Mouse (Mus musculus) spleen, adult 2 months (tissue): ENCODE data around the gene Gm15293.
"Not testable (repeated sequence)": the region's sequence is repeated elsewhere in the genome, so short reads cannot be mapped to it uniquely, and the experiment has no call there.

Experiments
- CTCF ChIP-seq: fragments of 200-500 bp; IDR thresholded peaks from 2 replicates; pipeline ENCODE4 v1.5.1; 2011; ENCODE audit warnings: mild to moderate bottlenecking, inconsistent platforms; ENCODE audit not compliant: insufficient read depth, insufficient read length, insufficient replicate concordance; ENCODE audit errors: extremely low read depth
- POLR2A ChIP-seq: fragments of 200-500 bp; IDR thresholded peaks from 2 replicates; pipeline ENCODE4 v1.6.1; 2011; ENCODE audit warnings: low read depth, low read length, inconsistent platforms

GRCm38 (mm10) chr8:21161977-21162376, 39.4 kb upstream of the Gm15293 start, which contains the start of gene Defa22:
- not testable (repeated sequence) for TF ChIP-seq CTCF, POLR2A
